Mouse (Mus musculus) testis, adult 2 months (tissue): Measurements from ENCODE around the gene Spon1.

Experiments
- CTCF ChIP-seq: fragments of 200-500 bp; IDR thresholded peaks from 2 replicates; pipeline ENCODE4 v1.5.1; 2012; ENCODE audit warnings: low read depth, mild to moderate bottlenecking, inconsistent platforms, low read length, moderate library complexity; ENCODE audit not compliant: control insufficient read depth, insufficient read depth, insufficient replicate concordance
- POLR2A ChIP-seq: fragments of 200-500 bp; IDR thresholded peaks from 2 replicates; pipeline ENCODE4 v1.6.1; 2012; ENCODE audit warnings: low read depth, mild to moderate bottlenecking, inconsistent platforms, low read length, moderate library complexity; ENCODE audit not compliant: control insufficient read depth

DNA sequence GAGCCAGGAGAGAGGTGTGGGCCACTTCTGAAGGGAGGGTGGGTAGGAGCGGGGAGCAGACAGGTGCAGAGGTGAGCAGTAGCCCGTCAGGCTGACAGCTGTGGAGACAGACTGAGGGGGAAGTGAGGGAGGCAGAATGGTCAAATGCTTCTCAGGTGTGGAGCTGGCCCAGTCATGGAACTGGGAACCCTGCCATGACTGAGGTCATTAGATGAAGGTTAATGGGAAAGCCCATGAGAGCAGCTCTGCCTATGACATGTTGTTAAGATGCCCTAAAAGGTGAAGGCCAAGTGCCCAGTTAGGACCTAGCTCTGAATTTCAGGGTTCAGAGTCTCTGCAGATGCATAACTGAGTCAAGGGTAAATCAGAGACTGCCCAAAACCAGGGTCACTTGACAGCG is 253.1 kb downstream of the Spon1 start:
- TF ChIP-seq CTCF = no peak
- no peak for TF ChIP-seq POLR2A
